Mouse (Mus musculus) limb, embryonic 10.5 days (tissue): ENCODE measurements around the gene Fam227a. TPM values are rescaled to one million over a fixed set of nuclear protein-coding genes. Genes with fewer than 3 reads are reported as not detected.

Source experiments
- DNase-seq: peaks from one replicate; pipeline ENCODE4 v3.0.0-alpha.2; 2017; ENCODE audit warnings: low spot score
- H3K27ac ChIP-seq: fragments of 300-500 bp; sonication (generic); 2 replicates; pipeline ENCODE4 v1.5.1; 2016; ENCODE audit warnings: mild to moderate bottlenecking
- H3K27me3 ChIP-seq: fragments of 300-500 bp; sonication (generic); 2 replicates; pipeline ENCODE4 v1.6.1; 2016; ENCODE audit warnings: low read depth, mild to moderate bottlenecking; ENCODE audit not compliant: poor library complexity, severe bottlenecking
- H3K36me3 ChIP-seq: fragments of 300-500 bp; sonication (generic); 2 replicates; pipeline ENCODE4 v1.6.1; 2016; ENCODE audit warnings: mild to moderate bottlenecking, moderate library complexity
- H3K4me1 ChIP-seq: fragments of 300-500 bp; sonication (generic); 2 replicates; pipeline ENCODE4 v1.6.1; 2016
- H3K4me3 ChIP-seq: fragments of 300-500 bp; sonication (generic); 2 replicates; pipeline ENCODE4 v1.5.1; 2016; ENCODE audit warnings: mild to moderate bottlenecking, moderate library complexity
- H3K9me3 ChIP-seq: fragments of 300-500 bp; sonication (generic); replicated peaks from 2 replicates; pipeline ENCODE4 v1.6.1; 2016; ENCODE audit warnings: mild to moderate bottlenecking
- WGBS: fragments of 180-500 bp; shearing (Covaris S2); methylation state at CpG from one replicate; pipeline ENCODE4 v1.1.7; 2016; 5-methylcytosine and 5-hydroxymethylcytosine counted together
- polyA plus RNA-seq: library from polyadenylated mRNA; unstranded; fragments of >200 nt; fragmentation: Nextera tagmentation; extraction: Ambion mirVana; gene quantifications from 2 replicates; pipeline ENCODE4 v1.2.1, GENCODE M21; 2016

Gene Fam227a
- 1.0 and 2.1 TPM in 2 replicates for polyA plus RNA-seq

GRCm38 (mm10) chr15:79658531-79659375 is at the start of gene Fam227a, which contains the start of gene Cby1:
Gene Fam227a, minus strand, starts transcription at chr15:79658956.
Gene Cby1, plus strand, starts transcription at chr15:79659199.
- Histone ChIP-seq H3K27me3 (no peaks in the 10 kb centered on the region), H3K27ac (peak within 1 kb of the TSS; percentile 95), H3K4me1 (peaks cover 13% of the 10 kb centered on the region), H3K4me3 (peak within 1 kb of the TSS; percentile 68), H3K9me3 (peaks cover 2% of the 10 kb centered on the region; the same call in 1 of the 2 replicates), H3K36me3 (peaks cover 29% of the 10 kb centered on the region)
- peak; percentile 99 for DNase-seq
- under 1% methylated on average over 55 of the region's 55 CpGs for WGBS

GRCm38 (mm10) chr15:79708229-79708822 is 49.6 kb upstream of the Fam227a start:
- Histone ChIP-seq H3K27ac (0 out of 2 replicates have a peak overlapping the region, but pooled peaks have one; percentile 14), H3K36me3 (peaks cover 74% of the 10 kb centered on the region), H3K27me3 (no peaks in the 10 kb centered on the region), H3K4me3 (no peak overlapping the region), H3K4me1 (no peaks in the 10 kb centered on the region), H3K9me3 (no peaks in the 10 kb centered on the region)
- WGBS = 93% methylated on average over 5 of the region's 5 CpGs
- no peak for DNase-seq

- Histone ChIP-seq H3K27ac (no peak overlapping the region), H3K4me1 (no peaks in the 10 kb centered on the region), H3K4me3 (no peak overlapping the region), H3K36me3 (peaks cover 57% of the 10 kb centered on the region), H3K27me3 (no peaks in the 10 kb centered on the region), H3K9me3 (no peaks in the 10 kb centered on the region)
- DNase-seq = no peak
- 94% methylated on average over 17 of the region's 17 CpGs for WGBS
Observed at GRCm38 (mm10) chr15:79706603-79707214, 48.0 kb upstream of the Fam227a start.

- 78% methylated on average over 9 of the region's 9 CpGs for WGBS
- H3K4me1 ChIP-seq = peaks cover 10% of the 10 kb centered on the region
- DNase-seq = no peak
- H3K27me3 ChIP-seq = no peaks in the 10 kb centered on the region
- H3K36me3 ChIP-seq = peaks cover 44% of the 10 kb centered on the region
- no peaks in the 10 kb centered on the region for H3K9me3 ChIP-seq
- no peak overlapping the region for H3K4me3 ChIP-seq
- H3K27ac ChIP-seq = no peak overlapping the region
Observed at GRCm38 (mm10) chr15:79697558-79698187, 38.9 kb upstream of the Fam227a start.

GRCm38 (mm10) chr15:79697011-79697410 is 38.3 kb upstream of the Fam227a start:
- H3K27me3 ChIP-seq = no peaks in the 10 kb centered on the region
- no peak overlapping the region for H3K4me3 ChIP-seq
- H3K36me3 ChIP-seq = peaks cover 44% of the 10 kb centered on the region
- DNase-seq = no peak
- H3K27ac ChIP-seq = no peak overlapping the region
- H3K4me1 ChIP-seq = peaks cover 17% of the 10 kb centered on the region
- 89% methylated on average over 6 of the region's 6 CpGs for WGBS
- no peaks in the 10 kb centered on the region for H3K9me3 ChIP-seq

- Histone ChIP-seq H3K27ac (no peak overlapping the region), H3K27me3 (no peaks in the 10 kb centered on the region), H3K9me3 (no peaks in the 10 kb centered on the region), H3K4me3 (no peak overlapping the region), H3K36me3 (peaks cover 44% of the 10 kb centered on the region), H3K4me1 (peaks cover 22% of the 10 kb centered on the region)
- WGBS = 93% methylated on average over 2 of the region's 2 CpGs
- no peak for DNase-seq
Observed at GRCm38 (mm10) chr15:79696508-79696907, 37.8 kb upstream of the Fam227a start.

GRCm38 (mm10) chr15:79695516-79695915 is 36.8 kb upstream of the Fam227a start:
- Histone ChIP-seq H3K27me3 (no peaks in the 10 kb centered on the region), H3K36me3 (peaks cover 44% of the 10 kb centered on the region), H3K27ac (no peak overlapping the region), H3K4me3 (no peak overlapping the region), H3K9me3 (no peaks in the 10 kb centered on the region), H3K4me1 (peaks cover 26% of the 10 kb centered on the region)
- WGBS = 73% methylated on average over 3 of the region's 3 CpGs
- DNase-seq = no peak

- H3K9me3 ChIP-seq = no peaks in the 10 kb centered on the region
- no peak for DNase-seq
- H3K4me3 ChIP-seq = no peak overlapping the region
- peaks cover 43% of the 10 kb centered on the region for H3K36me3 ChIP-seq
- H3K4me1 ChIP-seq = peaks cover 33% of the 10 kb centered on the region
- WGBS = 89% methylated on average over 4 of the region's 4 CpGs
- H3K27ac ChIP-seq = no peak overlapping the region
- H3K27me3 ChIP-seq = no peaks in the 10 kb centered on the region
Observed at GRCm38 (mm10) chr15:79694512-79694911, 35.8 kb upstream of the Fam227a start.

- Histone ChIP-seq H3K4me3 (no peak overlapping the region), H3K27me3 (no peaks in the 10 kb centered on the region), H3K27ac (no peak overlapping the region), H3K9me3 (no peaks in the 10 kb centered on the region), H3K4me1 (peaks cover 39% of the 10 kb centered on the region), H3K36me3 (peaks cover 37% of the 10 kb centered on the region)
- no peak for DNase-seq
- WGBS = 87% methylated on average over 11 of the region's 11 CpGs
Observed at GRCm38 (mm10) chr15:79693740-79694139, 35.0 kb upstream of the Fam227a start.

- Histone ChIP-seq H3K27ac (no peak overlapping the region), H3K4me3 (peak overlapping the region; percentile 79; the same call in 1 of the 2 replicates), H3K36me3 (peaks cover 34% of the 10 kb centered on the region), H3K27me3 (no peaks in the 10 kb centered on the region), H3K9me3 (no peaks in the 10 kb centered on the region), H3K4me1 (peaks cover 45% of the 10 kb centered on the region)
- WGBS = 73% methylated on average over 5 of the region's 5 CpGs
- no peak for DNase-seq
Observed at GRCm38 (mm10) chr15:79692334-79692733, 33.6 kb upstream of the Fam227a start.

- no peaks in the 10 kb centered on the region for H3K9me3 ChIP-seq
- no peak for DNase-seq
- H3K27me3 ChIP-seq = no peaks in the 10 kb centered on the region
- WGBS = under 1% methylated on average over 43 of the region's 53 CpGs
- H3K4me1 ChIP-seq = peaks cover 53% of the 10 kb centered on the region
- H3K4me3 ChIP-seq = peak overlapping the region; percentile 79
- H3K27ac ChIP-seq = peak overlapping the region; percentile 94
- H3K36me3 ChIP-seq = peaks cover 22% of the 10 kb centered on the region
Observed at GRCm38 (mm10) chr15:79691023-79691508, 32.3 kb upstream of the Fam227a start.

GRCm38 (mm10) chr15:79690426-79691022 is 31.8 kb upstream of the Fam227a start, which contains the start of gene Gtpbp1:
Gene Gtpbp1, plus strand, starts transcription at chr15:79690845.
- peak within 1 kb of the TSS; percentile 94 for H3K27ac ChIP-seq
- DNase-seq = peak; percentile 91
- WGBS = under 1% methylated on average over 45 of the region's 45 CpGs
- H3K36me3 ChIP-seq = peaks cover 19% of the 10 kb centered on the region
- no peaks in the 10 kb centered on the region for H3K9me3 ChIP-seq
- H3K4me1 ChIP-seq = peaks cover 59% of the 10 kb centered on the region
- H3K27me3 ChIP-seq = no peaks in the 10 kb centered on the region
- peak within 1 kb of the TSS; percentile 79 for H3K4me3 ChIP-seq
